Mouse (Mus musculus): Measurements from ENCODE around the gene Speer4c.
"Not testable (repeated sequence)": the region's sequence is repeated elsewhere in the genome, so short reads cannot be mapped to it uniquely, and the experiment has no call there.

The Speer4c gene

DNA sequence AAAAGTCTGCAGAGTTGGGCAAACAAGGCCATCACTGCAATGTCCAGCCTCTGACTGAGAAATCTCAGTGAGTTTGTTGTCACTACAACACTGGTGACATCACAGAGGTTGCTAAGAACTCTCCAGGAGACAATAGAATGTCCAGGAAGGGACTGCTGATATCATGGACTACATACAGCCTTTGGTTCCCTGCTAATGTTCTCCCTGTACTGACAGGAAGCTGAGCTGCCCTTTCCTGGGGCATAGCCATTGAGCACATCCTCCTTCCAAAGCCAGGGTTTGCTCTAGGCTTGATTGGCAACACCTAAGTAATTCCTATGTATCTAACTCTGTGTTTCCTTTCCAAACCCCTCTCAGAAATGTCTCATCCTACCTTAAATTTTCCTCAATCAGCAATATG is at the start of gene Speer4c:
Speer4c (minus strand) TSS at position 101 of the 400 bp plus-strand sequence.
- in situ Hi-C loops (cut with MboI; ENCODE audit: low sequenced_read_pairs), result not testable (repeated sequence)

DNA sequence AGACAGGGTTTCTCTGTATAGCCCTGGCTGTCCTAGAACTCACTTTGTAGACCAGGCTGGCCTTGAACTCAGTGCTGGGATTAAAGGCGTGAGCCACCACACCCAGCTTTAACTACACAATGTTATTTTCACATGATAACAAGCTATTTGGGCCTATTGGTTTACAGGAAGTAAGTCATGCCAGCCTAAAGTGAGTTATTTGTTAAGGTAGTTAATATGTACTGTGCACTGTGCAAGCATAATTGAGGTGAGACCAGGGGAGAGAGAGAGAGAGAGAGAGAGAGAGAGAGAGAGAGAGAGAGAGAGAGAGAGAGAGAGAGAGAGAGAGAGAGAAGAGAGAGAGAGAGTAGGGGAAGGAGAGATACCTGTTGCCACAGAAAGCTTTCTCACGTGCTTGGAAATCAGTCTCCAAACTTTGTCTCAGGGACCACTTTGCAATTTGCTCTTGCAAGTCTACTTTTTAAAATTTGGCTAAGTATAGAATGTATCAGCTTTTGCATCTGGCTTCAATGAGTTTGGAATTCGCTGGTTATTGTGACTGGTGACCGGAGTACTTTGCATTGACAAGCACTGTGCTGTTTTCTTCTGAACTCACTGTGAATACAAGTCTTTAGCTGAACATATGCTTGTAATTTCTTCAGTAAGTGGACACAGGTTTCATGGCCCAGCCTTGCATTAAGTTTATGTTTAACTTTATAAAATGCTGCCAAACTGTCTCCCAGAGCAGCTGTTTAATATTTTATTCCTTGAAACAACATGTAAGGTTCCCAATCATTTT is 33.6 kb upstream of the Speer4c start:
- in situ Hi-C loops (cut with MboI; ENCODE audit: low sequenced_read_pairs), result no loop called here

DNA sequence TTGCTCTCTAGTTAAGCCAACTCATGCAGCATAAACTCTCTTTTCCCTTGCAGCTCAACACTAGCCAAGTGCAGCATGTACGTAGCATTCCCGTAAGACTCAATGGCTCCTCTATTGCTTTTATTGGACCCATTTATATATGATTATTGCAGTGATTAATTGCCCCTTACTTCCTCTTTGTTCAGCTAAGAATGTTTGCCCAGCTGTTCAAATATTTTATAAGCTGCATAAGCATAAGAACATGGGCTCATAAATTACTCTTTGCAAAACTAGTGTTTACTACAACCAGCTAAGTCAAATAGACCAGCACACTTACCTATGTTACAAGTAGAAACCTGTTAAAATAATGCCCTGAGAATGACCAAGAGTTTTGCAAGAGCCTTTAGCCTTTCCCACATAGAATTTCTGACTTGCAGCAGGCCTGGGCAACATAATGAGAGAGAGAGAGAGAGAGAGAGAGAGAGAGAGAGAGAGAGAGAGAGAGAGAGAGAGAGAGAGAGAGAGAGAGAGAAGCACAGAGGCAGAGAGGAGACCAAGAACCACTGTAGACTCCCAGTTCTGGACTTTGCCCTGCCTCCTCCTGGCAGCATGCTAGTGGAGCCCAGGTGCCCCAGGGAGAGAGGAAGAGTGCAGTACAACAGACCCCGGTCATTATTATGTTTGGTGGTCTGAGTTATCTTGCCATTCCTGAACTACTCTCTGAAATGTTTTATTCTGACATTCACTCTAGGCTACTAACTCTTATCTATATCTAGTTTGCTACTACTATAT is 20.2 kb upstream of the Speer4c start:
- in situ Hi-C loops (cut with MboI; ENCODE audit: low sequenced_read_pairs), result no loop called here

GRCm38 (mm10) chr5:15702891-15703290 is 11.2 kb downstream of the Speer4c start:
- in situ Hi-C loops (cut with MboI; ENCODE audit: low sequenced_read_pairs), result not testable (repeated sequence)

DNA sequence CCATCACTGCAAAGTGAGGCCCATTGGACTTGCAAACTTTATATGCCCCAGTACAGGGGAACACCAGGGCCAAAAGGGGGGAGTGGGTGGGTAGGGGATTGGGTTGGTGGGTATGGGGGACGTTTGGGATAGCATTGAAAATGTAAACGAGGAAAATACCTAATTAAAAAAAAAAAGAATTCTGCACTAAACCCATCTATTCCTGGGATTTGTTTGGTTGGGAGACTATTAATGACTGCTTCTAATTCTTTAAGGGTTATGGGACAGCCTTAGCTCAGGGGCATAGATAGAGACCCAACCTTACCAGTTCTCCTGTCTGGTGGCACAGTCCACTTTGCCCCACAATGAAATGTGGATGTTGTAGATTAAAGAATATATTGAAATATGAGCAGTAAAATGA is 16.4 kb downstream of the Speer4c start:
- in situ Hi-C loops (cut with MboI; ENCODE audit: low sequenced_read_pairs), result not testable (repeated sequence)

DNA sequence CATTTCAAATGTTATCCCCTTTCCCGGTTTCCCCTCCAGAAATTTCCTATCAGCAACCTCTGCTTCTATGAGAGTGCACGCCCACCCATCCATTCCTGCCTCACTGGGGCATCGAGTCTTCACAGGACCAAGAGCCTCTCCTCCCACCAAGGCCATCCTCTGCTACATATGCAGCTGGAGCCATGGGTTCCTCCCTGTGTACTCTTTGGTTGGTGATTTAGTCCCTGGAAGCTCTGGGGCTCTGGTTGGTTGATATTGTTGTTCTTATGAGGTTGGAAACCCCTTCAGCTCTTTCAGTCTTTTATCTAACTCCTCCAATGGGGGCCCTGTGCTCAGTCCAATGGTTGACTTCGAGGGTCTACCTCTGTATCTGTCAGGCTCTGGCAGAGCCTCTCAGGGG is 22.2 kb downstream of the Speer4c start:
- in situ Hi-C loops (cut with MboI; ENCODE audit: low sequenced_read_pairs), result not testable (repeated sequence)

GRCm38 (mm10) chr5:15690822-15691221 is 23.2 kb downstream of the Speer4c start:
- in situ Hi-C loops (cut with MboI; ENCODE audit: low sequenced_read_pairs), result not testable (repeated sequence)

DNA sequence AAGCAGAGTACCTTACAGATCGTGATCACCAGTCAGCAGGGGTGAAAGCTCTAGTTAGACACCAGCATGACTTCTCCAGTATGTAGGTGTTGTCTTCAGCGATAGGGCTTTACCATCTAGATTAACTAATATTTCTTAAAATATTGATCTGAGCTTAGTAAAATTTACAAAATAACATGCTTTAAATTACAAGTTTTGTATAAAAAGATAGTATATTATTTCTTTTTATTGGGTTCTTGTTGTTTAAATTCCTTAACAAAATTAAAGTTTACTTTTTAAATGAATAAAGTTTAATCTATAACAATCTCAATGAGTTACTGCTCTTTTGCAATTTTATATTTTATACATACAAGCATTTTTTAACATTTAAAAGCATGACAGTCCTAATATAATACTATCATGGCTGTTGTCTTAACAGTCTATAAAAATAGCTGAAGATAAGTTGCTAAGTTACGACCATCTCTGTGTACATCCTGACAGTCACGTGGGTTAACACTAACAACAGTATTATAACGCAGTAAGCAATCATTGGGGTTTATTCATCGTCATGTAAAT is 24.3 kb downstream of the Speer4c start:
- in situ Hi-C loops (cut with MboI; ENCODE audit: low sequenced_read_pairs), result not testable (repeated sequence)

- in situ Hi-C loops (cut with MboI; ENCODE audit: low sequenced_read_pairs), result not testable (repeated sequence)
Measured at GRCm38 (mm10) chr5:15688874-15689658, 25.0 kb downstream of the Speer4c start.

DNA sequence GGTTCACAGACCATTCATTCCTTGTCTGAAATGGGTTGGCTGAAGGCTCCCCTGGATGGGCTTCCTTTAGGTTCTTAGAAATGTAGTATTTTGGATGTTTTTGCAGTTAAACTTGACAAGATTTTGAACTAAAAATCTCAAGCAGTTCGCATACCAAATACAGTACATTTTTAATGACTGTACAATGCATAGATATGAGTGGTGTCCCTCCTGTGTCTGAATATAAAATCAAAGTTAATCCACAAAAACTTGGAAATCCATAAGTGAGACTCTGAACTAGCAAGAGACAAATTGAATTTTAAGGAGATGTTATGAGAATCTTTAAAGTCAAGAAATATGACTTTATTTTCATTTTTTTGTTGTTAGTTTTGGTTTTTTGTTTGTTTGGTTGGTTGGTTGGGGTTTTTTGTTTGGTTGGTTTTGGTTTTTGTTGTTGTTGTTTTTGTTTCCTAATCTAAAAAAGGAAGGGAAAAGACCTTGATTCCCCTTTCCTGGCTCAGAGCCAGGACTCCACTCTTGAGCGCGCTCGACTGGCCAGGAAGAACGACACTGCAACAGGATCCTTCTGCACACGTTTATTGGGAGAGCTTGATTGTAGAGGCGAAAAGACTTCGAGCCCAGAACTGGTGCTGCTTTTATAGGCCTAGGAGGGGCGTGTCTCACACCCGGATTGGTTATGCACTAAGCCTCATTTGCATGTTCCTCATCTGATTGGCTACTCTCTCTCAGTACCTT is 32.6 kb downstream of the Speer4c start:
- in situ Hi-C loops (cut with MboI; ENCODE audit: low sequenced_read_pairs), result not testable (repeated sequence)

DNA sequence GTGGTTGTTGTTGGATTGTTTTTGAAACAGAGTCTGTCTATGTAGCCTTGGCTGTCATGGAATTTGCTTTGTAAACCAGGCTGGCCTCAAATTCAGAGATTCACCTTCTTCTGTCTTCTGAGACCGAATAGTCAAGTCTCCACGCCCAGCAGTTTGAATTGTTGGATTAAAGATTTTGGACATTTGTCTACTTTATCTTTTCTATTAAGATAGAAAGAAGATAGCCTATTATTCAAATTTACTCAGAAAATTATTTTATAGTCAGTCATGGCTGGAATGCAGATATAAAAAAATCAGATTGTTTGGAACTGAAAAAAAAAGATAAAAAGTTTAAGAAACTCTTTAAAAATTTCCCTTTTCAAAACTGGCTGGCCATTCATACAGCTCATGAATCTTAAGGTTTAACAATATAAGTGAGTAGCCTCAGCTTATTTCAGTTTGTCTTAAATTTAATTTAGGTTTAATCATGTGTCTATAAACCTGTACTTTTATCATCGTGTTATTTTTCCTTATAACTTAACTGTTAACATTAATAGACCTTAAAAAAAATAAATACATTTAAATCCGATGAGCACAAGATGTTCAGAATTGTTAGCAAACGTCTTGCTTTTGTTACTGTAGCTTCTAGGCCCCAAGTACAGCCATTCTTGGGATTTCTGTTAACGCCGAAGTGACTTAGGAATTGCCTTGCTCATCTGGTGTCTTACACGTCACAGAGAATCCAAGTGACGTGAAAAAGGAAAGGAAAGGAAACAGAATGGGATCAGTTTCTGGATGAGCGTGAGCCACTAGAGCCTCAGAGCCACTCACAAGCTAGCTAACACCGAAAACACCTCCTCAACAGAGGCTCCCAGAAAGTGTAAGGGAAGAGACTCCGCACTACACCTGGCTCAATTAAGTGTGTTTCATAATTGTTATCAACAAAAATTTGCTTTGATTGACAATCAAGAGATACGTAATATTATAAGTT is 33.8 kb downstream of the Speer4c start:
- in situ Hi-C loops (cut with MboI; ENCODE audit: low sequenced_read_pairs), result not testable (repeated sequence)

GRCm38 (mm10) chr5:15678907-15679306 is 35.2 kb downstream of the Speer4c start:
- in situ Hi-C loops (cut with MboI; ENCODE audit: low sequenced_read_pairs), result not testable (repeated sequence)

GRCm38 (mm10) chr5:15677750-15678149 is 36.3 kb downstream of the Speer4c start:
- in situ Hi-C loops (cut with MboI; ENCODE audit: low sequenced_read_pairs), result not testable (repeated sequence)

DNA sequence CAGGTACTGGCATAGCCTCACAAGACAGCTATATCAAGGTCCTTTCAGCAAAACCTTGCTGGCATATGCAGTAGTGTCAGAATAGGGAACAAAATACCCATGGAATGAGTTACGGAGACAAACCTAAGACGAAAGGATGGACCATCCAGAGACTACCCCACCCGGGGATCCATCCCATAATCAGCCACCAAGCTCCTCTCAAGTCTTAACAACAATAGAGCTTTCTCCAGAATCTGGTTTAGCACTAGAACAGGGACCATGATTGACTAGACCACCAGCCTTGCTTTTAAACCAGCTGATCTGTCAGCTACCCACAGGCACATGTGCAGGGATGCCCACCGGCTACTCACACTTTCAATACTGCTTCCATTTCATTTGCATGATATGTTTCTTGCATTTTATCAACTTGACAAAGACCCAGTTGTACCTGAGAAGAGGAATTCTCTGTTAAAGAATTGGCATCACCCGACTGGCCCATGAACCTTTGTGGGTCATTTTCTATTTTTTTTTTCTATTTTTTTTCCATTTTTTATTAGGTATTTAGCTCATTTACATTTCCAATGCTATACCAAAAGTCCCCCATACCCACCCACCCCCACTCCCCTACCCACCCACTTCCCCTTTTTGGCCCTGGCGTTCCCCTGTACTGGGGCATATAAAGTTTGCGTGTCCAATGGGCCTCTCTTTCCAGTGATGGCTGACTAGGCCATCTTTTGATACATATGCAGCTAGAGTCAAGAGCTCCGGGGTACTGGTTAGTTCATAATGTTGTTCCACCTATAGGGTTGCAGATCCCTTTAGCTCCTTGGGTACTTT is 39.4 kb downstream of the Speer4c start:
- in situ Hi-C loops (cut with MboI; ENCODE audit: low sequenced_read_pairs), result not testable (repeated sequence)

- in situ Hi-C loops (cut with MboI; ENCODE audit: low sequenced_read_pairs), result not testable (repeated sequence)
Measured at GRCm38 (mm10) chr5:15673989-15674388, 40.1 kb downstream of the Speer4c start.

GRCm38 (mm10) chr5:15670789-15671188 is 43.3 kb downstream of the Speer4c start:
- in situ Hi-C loops (cut with MboI; ENCODE audit: low sequenced_read_pairs), result not testable (repeated sequence)

DNA sequence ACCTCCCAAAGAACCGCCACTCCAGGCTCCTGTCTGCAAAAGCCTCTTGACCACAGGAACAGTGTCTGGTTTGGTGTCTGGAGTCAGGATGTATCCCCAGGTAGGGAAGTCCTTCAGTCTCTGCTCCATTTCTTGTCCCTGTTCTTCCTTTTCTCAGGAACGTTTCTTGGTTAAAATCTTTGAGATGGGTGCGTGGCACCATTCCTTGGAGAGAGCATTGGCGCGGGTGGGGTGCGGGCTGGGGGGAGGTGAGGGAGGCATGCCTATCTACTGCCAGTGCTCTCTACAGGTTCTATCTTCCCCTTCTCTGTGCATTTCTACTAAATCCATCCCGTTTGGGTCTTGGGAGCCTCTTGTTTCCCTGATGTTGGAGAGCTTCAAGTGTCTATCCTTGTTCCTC is 50.2 kb downstream of the Speer4c start:
- in situ Hi-C loops (cut with MboI; ENCODE audit: low sequenced_read_pairs), result not testable (repeated sequence)
